Mouse (Mus musculus): Measurements from ENCODE around the gene Stard5. TPM values are rescaled to one million over a fixed set of nuclear protein-coding genes. Genes with fewer than 3 reads are reported as not detected.

The Stard5 gene
- polyA plus RNA-seq, 1 experiment from 2014 or later, result 17.2 TPM

DNA sequence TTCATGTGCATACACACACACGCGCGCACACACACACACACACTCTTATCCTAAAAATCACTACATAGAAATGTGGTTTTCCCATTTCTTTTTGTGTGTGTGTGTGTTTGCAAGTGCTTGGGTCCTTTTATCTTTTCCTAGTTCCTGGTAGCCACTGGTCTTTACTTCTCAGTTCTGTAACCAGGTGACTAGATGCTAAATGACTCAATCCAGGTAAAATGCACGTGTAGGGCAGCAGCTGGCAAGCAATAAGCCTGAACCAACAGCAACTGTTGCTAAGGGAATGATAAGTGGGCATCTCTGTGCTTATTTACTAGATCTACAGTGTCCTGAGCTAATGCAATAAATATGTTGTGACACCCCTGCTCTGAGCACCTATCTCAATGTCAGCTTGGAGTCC is 4.4 kb upstream of the Stard5 start:
- Histone ChIP-seq H3K36me3 (ENCODE audit: control insufficient read depth, insufficient read depth, low read length) (no peaks in the 10 kb centered on the region), H3K9me3 (ENCODE audit: control insufficient read depth, low read length) (no peaks in the 10 kb centered on the region), H3K9ac (ENCODE audit: low read length) (no peak overlapping the region), H3K4me2 (ENCODE audit: low read depth, low read length) (no peak overlapping the region), H3K4me3 (ENCODE audit: low read length) (no peak overlapping the region), H3K4me1 (replicated peaks; ENCODE audit: control insufficient read depth, insufficient read depth, low read length) (peaks cover 5% of the 10 kb centered on the region), H3K27ac (ENCODE audit: low read length) (no peak overlapping the region), H3K27me3 (ENCODE audit: control insufficient read depth, insufficient read depth, low read depth, low read length) (no peaks in the 10 kb centered on the region)
- WGBS, result 88% methylated on average over 4 of the region's 4 CpGs
- no peak for ATAC-seq (ENCODE audit: low read depth)

DNA sequence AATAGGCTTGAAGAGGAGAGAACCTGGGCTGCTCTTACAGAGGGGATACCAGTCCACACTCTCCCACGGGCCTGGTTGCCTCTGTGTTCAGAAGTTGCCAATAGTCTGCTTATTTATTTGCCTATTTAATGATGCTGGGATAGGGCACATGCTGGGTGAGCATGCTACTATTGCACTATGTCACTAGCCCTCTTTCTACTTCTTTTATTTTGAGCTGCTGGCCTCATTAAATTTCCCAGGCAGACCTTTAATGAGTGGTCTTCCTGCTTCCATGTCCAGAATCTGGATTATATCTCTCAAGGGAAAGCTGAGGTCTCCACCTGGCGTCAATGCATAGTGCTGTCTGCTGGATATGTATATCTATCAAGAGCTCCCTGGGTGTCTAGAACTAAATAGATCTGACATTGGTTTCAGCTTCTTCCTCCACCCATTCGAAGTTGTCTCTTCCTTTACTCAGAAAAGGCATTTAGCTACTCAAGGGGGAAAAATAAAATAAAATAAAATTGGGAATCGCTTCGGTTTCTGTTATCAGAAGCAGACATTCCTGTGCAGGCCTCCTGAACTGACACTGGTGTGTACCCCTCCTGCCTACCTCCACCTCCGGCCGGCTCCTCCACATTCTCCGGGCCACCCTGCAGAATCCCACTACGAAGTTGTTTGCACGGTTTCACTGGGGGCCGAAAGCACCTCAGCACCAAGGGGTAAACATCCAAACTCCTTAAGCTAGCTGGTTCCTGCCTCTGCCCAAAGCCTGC is 509 bp upstream of the Stard5 start:
- peak overlapping the region; percentile 51 for H3K4me3 ChIP-seq (ENCODE audit: low read length)
- peaks cover 14% of the 10 kb centered on the region for H3K4me1 ChIP-seq (replicated peaks; ENCODE audit: control insufficient read depth, insufficient read depth, low read length)
- H3K9ac ChIP-seq (ENCODE audit: low read length), result peak overlapping the region; percentile 71
- H3K4me2 ChIP-seq (ENCODE audit: low read depth, low read length), result peak overlapping the region; percentile 59
- no peak overlapping the region for H3K27ac ChIP-seq (ENCODE audit: low read length)
- no peaks in the 10 kb centered on the region for H3K36me3 ChIP-seq (ENCODE audit: control insufficient read depth, insufficient read depth, low read length)
- ATAC-seq (ENCODE audit: low read depth), result peak; percentile 37; the same call in 1 of the 2 replicates
- no peaks in the 10 kb centered on the region for H3K9me3 ChIP-seq (ENCODE audit: control insufficient read depth, low read length)
- no peaks in the 10 kb centered on the region for H3K27me3 ChIP-seq (ENCODE audit: control insufficient read depth, insufficient read depth, low read depth, low read length)
- WGBS, result 7% methylated on average over 11 of the region's 11 CpGs

DNA sequence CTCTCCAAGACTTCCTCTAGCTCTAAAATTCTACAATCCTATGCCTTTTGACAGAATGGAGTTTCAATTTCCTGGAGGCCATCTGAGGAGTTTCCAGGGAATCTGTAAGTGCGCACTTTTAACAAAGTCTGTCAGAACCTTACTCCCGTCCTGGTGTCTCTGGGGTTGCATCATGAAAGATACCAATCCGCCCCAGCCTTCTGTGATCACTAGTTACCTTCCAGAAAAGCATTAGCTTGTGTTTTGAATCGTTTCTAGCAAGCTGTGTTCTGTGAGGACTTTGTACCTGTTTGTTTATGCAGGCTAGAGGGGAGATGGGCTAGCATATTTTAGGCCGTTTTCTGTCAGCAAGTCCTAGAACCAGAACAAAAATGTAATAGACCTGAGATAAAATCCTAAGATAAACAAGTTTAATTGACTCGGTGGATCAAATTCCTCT is 942 bp downstream of the Stard5 start:
- H3K27ac ChIP-seq (ENCODE audit: low read length), result peak overlapping the region; percentile 56; the same call in 1 of the 2 replicates
- WGBS, result 28% methylated on average over 6 of the region's 6 CpGs
- H3K9me3 ChIP-seq (ENCODE audit: control insufficient read depth, low read length), result no peaks in the 10 kb centered on the region
- no peak for ATAC-seq (ENCODE audit: low read depth)
- H3K4me3 ChIP-seq (ENCODE audit: low read length), result peak overlapping the region; percentile 51
- H3K9ac ChIP-seq (ENCODE audit: low read length), result peak overlapping the region; percentile 71
- peak overlapping the region; percentile 59 for H3K4me2 ChIP-seq (ENCODE audit: low read depth, low read length)
- H3K27me3 ChIP-seq (ENCODE audit: control insufficient read depth, insufficient read depth, low read depth, low read length), result no peaks in the 10 kb centered on the region
- H3K36me3 ChIP-seq (ENCODE audit: control insufficient read depth, insufficient read depth, low read length), result peaks cover 9% of the 10 kb centered on the region
- H3K4me1 ChIP-seq (replicated peaks; ENCODE audit: control insufficient read depth, insufficient read depth, low read length), result peaks cover 14% of the 10 kb centered on the region

DNA sequence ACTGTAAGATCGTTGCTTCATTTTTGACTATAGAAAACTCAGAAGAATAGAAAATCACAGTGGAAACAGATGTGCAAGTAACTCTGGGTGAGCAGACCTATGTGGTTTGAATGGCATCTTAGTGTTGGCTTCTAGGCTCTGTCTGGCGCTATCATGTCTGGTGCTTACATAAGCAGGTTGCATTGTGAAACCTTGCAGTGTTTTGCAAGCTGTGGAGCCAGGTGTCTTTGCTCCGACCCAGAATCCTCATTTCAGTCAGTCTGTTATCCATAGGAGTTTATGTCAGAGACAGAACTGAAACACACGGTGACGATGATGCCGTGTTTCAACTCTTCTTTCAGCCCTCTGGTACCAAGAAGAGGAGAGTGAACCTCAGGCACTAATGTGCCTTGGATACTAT is 2.1 kb downstream of the Stard5 start:
- Histone ChIP-seq H3K4me3 (ENCODE audit: low read length) (no peak overlapping the region), H3K36me3 (ENCODE audit: control insufficient read depth, insufficient read depth, low read length) (peaks cover 14% of the 10 kb centered on the region), H3K4me1 (replicated peaks; ENCODE audit: control insufficient read depth, insufficient read depth, low read length) (peaks cover 14% of the 10 kb centered on the region), H3K4me2 (ENCODE audit: low read depth, low read length) (no peak overlapping the region), H3K9me3 (ENCODE audit: control insufficient read depth, low read length) (no peaks in the 10 kb centered on the region), H3K27ac (ENCODE audit: low read length) (no peak overlapping the region), H3K9ac (ENCODE audit: low read length) (no peak overlapping the region), H3K27me3 (ENCODE audit: control insufficient read depth, insufficient read depth, low read depth, low read length) (no peaks in the 10 kb centered on the region)
- ATAC-seq (ENCODE audit: low read depth), result no peak
- 87% methylated on average over 6 of the region's 6 CpGs for WGBS

DNA sequence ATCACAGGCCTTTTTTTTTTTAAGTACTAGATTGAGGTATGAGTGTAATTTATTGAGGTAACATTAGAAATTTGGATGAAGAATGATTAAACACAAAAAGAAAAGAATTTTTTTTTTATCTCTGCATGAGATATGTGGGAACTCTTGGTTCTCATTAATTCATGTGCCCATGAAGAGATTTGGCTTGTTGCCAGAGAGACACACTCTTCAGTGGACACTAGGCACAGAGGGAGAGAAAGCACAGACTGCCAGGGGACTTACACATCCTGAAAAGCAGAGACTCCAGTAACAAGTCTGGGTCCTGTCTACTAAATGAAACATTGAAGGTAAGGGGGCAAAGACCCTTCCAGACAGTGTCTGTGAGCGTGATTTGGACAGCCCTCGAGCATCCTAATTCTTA is 4.0 kb downstream of the Stard5 start:
- 92% methylated on average over 2 of the region's 2 CpGs for WGBS
- H3K27ac ChIP-seq (ENCODE audit: low read length), result no peak overlapping the region
- H3K36me3 ChIP-seq (ENCODE audit: control insufficient read depth, insufficient read depth, low read length), result peaks cover 14% of the 10 kb centered on the region
- no peaks in the 10 kb centered on the region for H3K27me3 ChIP-seq (ENCODE audit: control insufficient read depth, insufficient read depth, low read depth, low read length)
- no peak overlapping the region for H3K4me3 ChIP-seq (ENCODE audit: low read length)
- H3K4me2 ChIP-seq (ENCODE audit: low read depth, low read length), result no peak overlapping the region
- H3K9me3 ChIP-seq (ENCODE audit: control insufficient read depth, low read length), result no peaks in the 10 kb centered on the region
- peaks cover 16% of the 10 kb centered on the region for H3K4me1 ChIP-seq (replicated peaks; ENCODE audit: control insufficient read depth, insufficient read depth, low read length)
- H3K9ac ChIP-seq (ENCODE audit: low read length), result no peak overlapping the region
- no peak for ATAC-seq (ENCODE audit: low read depth)

DNA sequence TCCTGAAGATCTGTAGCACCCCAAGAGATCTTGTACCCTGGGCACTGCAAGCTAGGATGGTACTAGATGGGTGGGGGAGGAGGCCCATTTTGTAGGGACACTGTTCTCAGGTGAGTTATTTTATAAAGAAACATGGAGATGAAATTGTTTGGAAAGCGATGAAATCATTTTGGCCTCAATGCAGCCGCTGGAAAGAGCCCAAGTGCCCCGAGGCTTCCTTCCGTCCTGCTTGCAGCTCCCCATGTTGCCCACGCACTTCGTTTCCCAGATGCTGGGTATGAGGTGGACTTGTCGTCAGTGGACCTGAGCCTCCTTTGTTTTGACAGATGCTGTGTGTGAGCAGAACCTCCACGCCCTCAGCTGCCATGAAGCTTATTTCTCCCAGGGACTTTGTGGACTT is 4.7 kb downstream of the Stard5 start:
- H3K36me3 ChIP-seq (ENCODE audit: control insufficient read depth, insufficient read depth, low read length), result peaks cover 16% of the 10 kb centered on the region
- no peaks in the 10 kb centered on the region for H3K27me3 ChIP-seq (ENCODE audit: control insufficient read depth, insufficient read depth, low read depth, low read length)
- 94% methylated on average over 8 of the region's 8 CpGs for WGBS
- H3K4me3 ChIP-seq (ENCODE audit: low read length), result no peak overlapping the region
- H3K4me1 ChIP-seq (replicated peaks; ENCODE audit: control insufficient read depth, insufficient read depth, low read length), result peaks cover 11% of the 10 kb centered on the region
- no peak for ATAC-seq (ENCODE audit: low read depth)
- no peaks in the 10 kb centered on the region for H3K9me3 ChIP-seq (ENCODE audit: control insufficient read depth, low read length)
- H3K27ac ChIP-seq (ENCODE audit: low read length), result no peak overlapping the region
- no peak overlapping the region for H3K4me2 ChIP-seq (ENCODE audit: low read depth, low read length)
- no peak overlapping the region for H3K9ac ChIP-seq (ENCODE audit: low read length)

DNA sequence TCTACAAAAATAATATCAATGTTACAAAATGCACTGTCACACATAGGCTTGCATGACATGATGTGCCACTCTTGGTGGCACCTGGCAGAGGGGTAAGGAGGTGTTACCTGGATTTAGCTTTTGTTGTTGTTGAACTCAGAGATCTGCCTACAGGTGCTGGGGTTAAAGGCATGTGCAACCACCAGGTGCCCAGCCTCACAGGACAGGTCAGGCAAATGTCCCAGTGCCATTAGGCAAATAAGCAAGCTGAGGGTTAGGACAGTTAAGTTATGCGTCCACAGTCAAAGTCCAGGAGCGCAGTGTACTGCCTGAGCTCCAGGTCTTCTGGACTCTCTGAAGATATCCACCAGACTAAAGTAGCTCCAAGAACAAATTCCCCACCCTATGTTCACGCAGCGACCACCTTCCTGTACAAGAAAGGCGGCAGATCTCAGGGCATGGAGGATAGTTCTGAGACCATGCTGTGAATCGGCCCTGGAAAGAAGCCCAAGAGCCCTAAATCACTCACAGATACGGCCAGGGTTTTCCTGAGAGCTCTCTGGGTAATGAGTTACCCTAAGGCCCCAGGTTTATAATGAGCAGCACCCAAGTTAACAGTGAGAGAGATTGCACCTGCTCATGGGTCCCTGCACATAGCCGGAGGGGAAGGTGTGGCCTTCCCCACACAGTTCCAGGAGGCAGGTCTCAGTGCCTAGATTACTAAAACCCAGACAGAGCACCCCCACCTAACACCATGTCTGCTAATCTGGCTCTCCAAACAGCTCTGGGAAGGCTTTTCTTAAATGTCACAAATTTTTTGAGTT is 6.2 kb downstream of the Stard5 start:
- ATAC-seq (ENCODE audit: low read depth), result no peak
- no peak overlapping the region for H3K4me3 ChIP-seq (ENCODE audit: low read length)
- H3K9ac ChIP-seq (ENCODE audit: low read length), result no peak overlapping the region
- H3K4me1 ChIP-seq (replicated peaks; ENCODE audit: control insufficient read depth, insufficient read depth, low read length), result peaks cover 5% of the 10 kb centered on the region
- no peaks in the 10 kb centered on the region for H3K27me3 ChIP-seq (ENCODE audit: control insufficient read depth, insufficient read depth, low read depth, low read length)
- 86% methylated on average over 8 of the region's 8 CpGs for WGBS
- no peak overlapping the region for H3K4me2 ChIP-seq (ENCODE audit: low read depth, low read length)
- H3K27ac ChIP-seq (ENCODE audit: low read length), result no peak overlapping the region
- no peaks in the 10 kb centered on the region for H3K9me3 ChIP-seq (ENCODE audit: control insufficient read depth, low read length)
- peaks cover 16% of the 10 kb centered on the region for H3K36me3 ChIP-seq (ENCODE audit: control insufficient read depth, insufficient read depth, low read length)

DNA sequence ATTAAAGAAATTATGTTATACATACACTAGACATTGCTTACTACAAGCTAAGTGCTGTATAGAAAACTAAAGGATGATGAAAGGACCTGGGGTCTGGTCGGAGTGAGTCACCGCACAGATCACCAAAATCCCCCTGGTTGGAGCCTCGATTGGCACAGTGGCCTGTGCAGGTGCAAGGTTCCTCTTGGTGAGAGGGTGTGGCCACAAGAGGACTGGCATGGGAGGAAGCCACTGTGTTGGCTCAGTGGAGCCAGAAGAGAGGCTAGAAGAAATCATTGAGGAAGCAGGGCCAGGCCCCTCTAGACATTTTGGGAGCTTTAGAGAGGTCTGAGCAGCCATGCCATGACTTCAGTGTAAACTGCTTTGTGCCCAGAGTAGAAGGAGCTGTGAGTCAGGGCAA is 7.3 kb downstream of the Stard5 start:
- Histone ChIP-seq H3K36me3 (ENCODE audit: control insufficient read depth, insufficient read depth, low read length) (peaks cover 16% of the 10 kb centered on the region), H3K9ac (ENCODE audit: low read length) (no peak overlapping the region), H3K27ac (ENCODE audit: low read length) (no peak overlapping the region), H3K4me2 (ENCODE audit: low read depth, low read length) (no peak overlapping the region), H3K27me3 (ENCODE audit: control insufficient read depth, insufficient read depth, low read depth, low read length) (no peaks in the 10 kb centered on the region), H3K4me1 (replicated peaks; ENCODE audit: control insufficient read depth, insufficient read depth, low read length) (peaks cover 2% of the 10 kb centered on the region; the same call in 1 of the 2 replicates), H3K9me3 (ENCODE audit: control insufficient read depth, low read length) (no peaks in the 10 kb centered on the region), H3K4me3 (ENCODE audit: low read length) (no peak overlapping the region)
- no peak for ATAC-seq (ENCODE audit: low read depth)
- 74% methylated on average over 3 of the region's 3 CpGs for WGBS

DNA sequence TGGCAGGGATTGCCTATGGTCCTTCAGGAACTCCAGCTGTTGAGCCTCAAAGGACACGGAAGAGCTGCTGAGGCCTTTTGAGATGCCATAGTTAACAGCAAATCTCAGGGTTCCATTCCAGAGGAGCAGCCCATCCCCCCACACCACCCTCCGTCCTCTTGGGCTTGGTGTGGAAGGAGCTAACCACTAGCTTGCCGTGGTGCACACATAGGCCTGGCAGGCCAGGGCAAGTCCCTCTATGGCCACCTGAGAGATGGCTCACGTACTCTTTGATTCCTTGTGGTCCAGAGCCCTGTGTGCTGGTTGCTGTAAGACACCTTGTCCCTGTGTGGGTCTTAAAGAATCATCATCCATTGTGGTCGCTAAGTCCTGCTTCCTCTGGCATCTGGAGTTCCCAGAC is 8.8 kb downstream of the Stard5 start:
- no peak for ATAC-seq (ENCODE audit: low read depth)
- Histone ChIP-seq H3K4me2 (ENCODE audit: low read depth, low read length) (no peak overlapping the region), H3K4me3 (ENCODE audit: low read length) (no peak overlapping the region), H3K27me3 (ENCODE audit: control insufficient read depth, insufficient read depth, low read depth, low read length) (no peaks in the 10 kb centered on the region), H3K9ac (ENCODE audit: low read length) (no peak overlapping the region), H3K4me1 (replicated peaks; ENCODE audit: control insufficient read depth, insufficient read depth, low read length) (peaks cover 2% of the 10 kb centered on the region; the same call in 1 of the 2 replicates), H3K9me3 (ENCODE audit: control insufficient read depth, low read length) (no peaks in the 10 kb centered on the region), H3K27ac (ENCODE audit: low read length) (no peak overlapping the region), H3K36me3 (ENCODE audit: control insufficient read depth, insufficient read depth, low read length) (peaks cover 16% of the 10 kb centered on the region)
- 84% methylated on average over 5 of the region's 5 CpGs for WGBS
